Mouse (Mus musculus): ENCODE results near the gene Ube2m.
A peak's percentile ranks its signal among the peaks of the same experiment; 100 is the strongest.

The Ube2m gene

GRCm38 (mm10) chr7:13034148-13034977 is 3.7 kb downstream of the Ube2m start, which contains the start of gene Chmp2a:
Gene Chmp2a, minus strand, starts transcription at chr7:13034807.
- peak; percentile 98 for DNase-seq (ENCODE audit: low read depth, low spot score)

- no peak for DNase-seq (ENCODE audit: low read depth, low spot score)
These were observed 4.5 kb downstream of the Ube2m start for GRCm38 (mm10) chr7:13033451-13034147.

- DNase-seq (ENCODE audit: low read depth, low spot score): no peak
These were observed 5.5 kb downstream of the Ube2m start for GRCm38 (mm10) chr7:13032541-13032940.

GRCm38 (mm10) chr7:13031983-13032382 is 6.1 kb downstream of the Ube2m start:
- no peak for DNase-seq (ENCODE audit: low read depth, low spot score)

GRCm38 (mm10) chr7:13031069-13031468 is 7.0 kb downstream of the Ube2m start:
- DNase-seq (ENCODE audit: low read depth, low spot score): no peak

- DNase-seq (ENCODE audit: low read depth, low spot score): no peak
These were observed 9.1 kb downstream of the Ube2m start for GRCm38 (mm10) chr7:13028986-13029385.

GRCm38 (mm10) chr7:13025511-13026112 is 12.5 kb downstream of the Ube2m start:
- no peak for DNase-seq (ENCODE audit: low read depth, low spot score)

- DNase-seq (ENCODE audit: low read depth, low spot score): peak; percentile 81
These were observed 13.3 kb downstream of the Ube2m start for GRCm38 (mm10) chr7:13024805-13025204.

GRCm38 (mm10) chr7:13023928-13024731 is 13.9 kb downstream of the Ube2m start:
- peak; percentile 96 for DNase-seq (ENCODE audit: low read depth, low spot score)

- peak; percentile 92 for DNase-seq (ENCODE audit: low read depth, low spot score)
These were observed 15.1 kb downstream of the Ube2m start for GRCm38 (mm10) chr7:13022773-13023535.

- no peak for DNase-seq (ENCODE audit: low read depth, low spot score)
These were observed 22.9 kb downstream of the Ube2m start for GRCm38 (mm10) chr7:13015217-13015616.

GRCm38 (mm10) chr7:13014275-13014839 is 23.7 kb downstream of the Ube2m start:
- no peak for DNase-seq (ENCODE audit: low read depth, low spot score)

- DNase-seq (ENCODE audit: low read depth, low spot score): no peak
These were observed 24.4 kb downstream of the Ube2m start for GRCm38 (mm10) chr7:13013671-13014070.

- DNase-seq (ENCODE audit: low read depth, low spot score): no peak
These were observed 27.8 kb downstream of the Ube2m start, which contains the start of gene Zbtb45 for GRCm38 (mm10) chr7:13010005-13010908. Gene Zbtb45, minus strand, starts transcription at chr7:13010034.

- DNase-seq (ENCODE audit: low read depth, low spot score): peak; percentile 97
These were observed 28.7 kb downstream of the Ube2m start for GRCm38 (mm10) chr7:13009143-13010004.

- no peak for DNase-seq (ENCODE audit: low read depth, low spot score)
These were observed 30.6 kb downstream of the Ube2m start for GRCm38 (mm10) chr7:13007341-13008092.

GRCm38 (mm10) chr7:13006531-13006930 is 31.5 kb downstream of the Ube2m start:
- no peak for DNase-seq (ENCODE audit: low read depth, low spot score)

- DNase-seq (ENCODE audit: low read depth, low spot score): no peak
These were observed 32.1 kb downstream of the Ube2m start for GRCm38 (mm10) chr7:13006011-13006410.

All from mesoderm, embryonic 11.5 days (tissue).